Mouse (Mus musculus) layer of hippocampus, adult 6 months (tissue): Measurements from ENCODE around the gene Tex26. TPM values are rescaled to one million over a fixed set of nuclear protein-coding genes. Genes with fewer than 3 reads are reported as not detected.

ENCODE experiments used
- long read RNA-seq, 2 experiments: library from polyadenylated mRNA; unstranded; transcript quantifications; one replicate each; pipeline ENCODE4 v2.0.0; 2019 to 2020
- polyA plus RNA-seq: library from polyadenylated mRNA; unstranded; fragments of <200 nt; fragmentation: Nextera tagmentation; gene quantifications from 2 replicates; pipeline ENCODE4 v1.2.3, GENCODE M21; 2021

Gene Tex26
- 0.40 and 0.60 TPM in 2 replicates for polyA plus RNA-seq
- long read RNA-seq, experiment 1, partial matches to known transcripts = 0 of 2 reads
- long read RNA-seq, experiment 1, other reads (novel, unspliced or antisense) = 1 of 2 reads
- long read RNA-seq, experiment 2, partial matches to known transcripts = 0 of 1 reads
- long read RNA-seq, experiment 2, other reads (novel, unspliced or antisense) = 1 of 1 reads

DNA sequence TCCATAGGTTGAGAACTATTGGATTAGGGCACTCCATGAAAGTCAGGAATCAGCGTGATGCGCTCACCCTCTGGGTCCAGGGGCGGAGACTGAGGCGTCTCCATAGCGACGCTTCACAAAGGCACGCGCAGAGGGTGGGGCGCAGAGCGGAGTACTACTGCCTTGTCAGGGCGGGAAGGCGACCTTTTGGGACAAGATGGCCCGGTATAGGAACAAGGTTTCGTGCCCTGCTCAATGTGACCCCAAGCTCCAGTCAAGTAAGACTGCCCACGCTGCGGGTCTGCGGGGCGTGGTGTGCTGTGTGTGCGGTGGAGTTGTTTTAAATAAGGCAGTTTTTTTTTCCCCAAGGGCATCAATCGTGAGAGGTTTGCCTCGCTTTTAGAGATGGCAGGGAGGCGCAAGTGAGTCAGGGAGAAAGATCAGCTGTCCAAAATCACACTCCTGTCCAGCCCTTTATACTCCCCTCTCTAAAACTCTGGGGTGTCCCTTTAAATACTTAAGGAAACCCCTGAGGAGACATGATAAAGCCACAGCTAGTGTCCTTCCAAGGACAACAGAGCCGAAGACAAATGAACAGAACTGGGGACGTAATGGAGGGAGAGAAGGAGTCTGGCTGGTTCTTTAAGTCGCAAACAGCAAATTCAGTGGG, at the start of gene Tex26:
Gene Tex26, plus strand, starts transcription at position 130 of the 649 bp plus-strand sequence.

DNA sequence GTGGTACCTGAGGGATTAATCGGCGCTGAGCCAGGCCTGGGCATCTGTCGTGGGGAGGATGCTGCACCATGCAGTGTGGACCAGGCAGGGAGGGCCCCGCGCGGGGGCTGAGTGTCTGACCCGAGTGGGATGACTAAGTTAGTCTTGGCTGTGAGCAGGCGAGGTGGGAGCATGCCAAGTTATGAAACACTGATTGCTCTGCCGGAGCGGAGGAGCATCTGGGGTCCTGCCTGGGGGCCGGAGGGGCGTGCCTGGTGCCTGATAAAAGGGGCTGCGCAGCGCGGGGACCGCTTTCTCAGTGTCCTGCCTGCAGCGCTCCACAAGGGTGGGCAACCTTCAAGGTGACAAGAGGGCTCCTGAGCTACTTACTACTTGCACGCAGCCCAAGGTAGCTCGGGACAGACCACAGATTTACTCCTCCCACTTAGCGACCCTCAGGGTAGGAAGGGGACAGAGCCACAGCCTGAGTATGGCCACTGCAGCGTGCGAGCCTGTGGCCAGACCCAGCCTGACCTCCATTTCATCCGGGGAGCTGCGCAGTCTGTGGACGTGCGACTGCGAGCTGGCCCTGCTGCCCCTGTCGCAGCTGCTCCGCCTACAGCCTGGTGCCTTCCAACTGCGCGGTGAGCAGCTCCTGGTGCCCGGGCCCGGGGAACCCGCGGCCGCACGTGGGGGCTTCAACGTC, 27.8 kb upstream of the Tex26 start, which contains the start of gene Medag:
Gene Medag, plus strand, starts transcription at position 241 of the 685 bp plus-strand sequence.

Other genes starting within 250 kb of the Tex26 start
- 23.2 and 31.1 TPM in 2 replicates for gene Alox5ap, start 174.9 kb upstream of the Tex26 start, polyA plus RNA-seq
- gene Medag, start 27.9 kb upstream of the Tex26 start, polyA plus RNA-seq = 3.8 and 4.2 TPM in 2 replicates
- gene Wdr95, start 89.0 kb downstream of the Tex26 start, polyA plus RNA-seq = 0.85 and 1.2 TPM in 2 replicates
- gene Hsph1, start 196.7 kb downstream of the Tex26 start, polyA plus RNA-seq = 152 and 153 TPM in 2 replicates
- gene B3glct, start 238.6 kb downstream of the Tex26 start, polyA plus RNA-seq = 3.8 and 4.8 TPM in 2 replicates